Mouse (Mus musculus) embryonic facial prominence, embryonic 11.5 days (tissue): ENCODE data around the gene Srrm4. TPM values are rescaled to one million over a fixed set of nuclear protein-coding genes. Genes with fewer than 3 reads are reported as not detected.

ENCODE experiments used
- ATAC-seq: fragments of 200-750 bp; cut with Nextera tagmentation; replicated peaks from 2 replicates; pipeline ENCODE4 v1.8.0; 2017; ENCODE audit warnings: low read depth; ENCODE audit not compliant: insufficient number of reproducible peaks, low FRiP score, low TSS enrichment
- DNase-seq: peaks from one replicate; pipeline ENCODE4 v3.0.0-alpha.2; 2015; ENCODE audit warnings: low spot score
- H3K27ac ChIP-seq: fragments of 300-500 bp; sonication (generic); replicated peaks from 2 replicates; pipeline ENCODE4 v1.5.1; 2014; ENCODE audit warnings: mild to moderate bottlenecking, low read depth, low read length, control low read depth
- H3K27me3 ChIP-seq: fragments of 300-500 bp; sonication (generic); 2 replicates; pipeline ENCODE4 v1.6.1; 2014; ENCODE audit warnings: mild to moderate bottlenecking, low read length, moderate library complexity, mixed read lengths; ENCODE audit not compliant: control insufficient read depth, insufficient read depth
- H3K36me3 ChIP-seq: fragments of 300-500 bp; sonication (generic); replicated peaks from 2 replicates; pipeline ENCODE4 v1.6.1; 2014; ENCODE audit warnings: low read depth, mild to moderate bottlenecking, low read length, moderate library complexity, mixed read lengths; ENCODE audit not compliant: control insufficient read depth, insufficient read depth
- H3K4me1 ChIP-seq: fragments of 300-500 bp; sonication (generic); 2 replicates; pipeline ENCODE4 v1.6.1; 2014; ENCODE audit warnings: low read length, mixed read lengths; ENCODE audit not compliant: control insufficient read depth, insufficient read depth
- H3K4me2 ChIP-seq: fragments of 300-500 bp; sonication (generic); 2 replicates; pipeline ENCODE4 v1.6.1; 2014; ENCODE audit warnings: low read depth, mild to moderate bottlenecking, control low read depth, low read length, moderate library complexity
- H3K4me3 ChIP-seq: fragments of 300-500 bp; sonication (generic); 2 replicates; pipeline ENCODE4 v1.5.1; 2014; ENCODE audit warnings: low read depth, low read length, control low read depth
- H3K9ac ChIP-seq: fragments of 300-500 bp; sonication (generic); replicated peaks from 2 replicates; pipeline ENCODE4 v1.6.1; 2014; ENCODE audit warnings: mild to moderate bottlenecking, control low read depth, low read length
- H3K9me3 ChIP-seq: fragments of 300-500 bp; sonication (generic); replicated peaks from 2 replicates; pipeline ENCODE4 v1.6.1; 2016; ENCODE audit warnings: mild to moderate bottlenecking, low read length, inconsistent platforms, mixed read lengths; ENCODE audit not compliant: control insufficient read depth
- WGBS: fragments of 180-500 bp; shearing (Covaris S2); extraction: QIAGEN DNeasy Blood & Tissue Kit; methylation state at CpG from one replicate; pipeline ENCODE4 v1.1.7; 2014; 5-methylcytosine and 5-hydroxymethylcytosine counted together
- polyA plus RNA-seq: library from polyadenylated mRNA; unstranded; fragments of >200 nt; fragmentation: Nextera tagmentation; extraction: Ambion mirVana; gene quantifications from 2 replicates; pipeline ENCODE4 v1.2.1, GENCODE M21; 2014

Srrm4 gene
- polyA plus RNA-seq, 1 experiment from 2014 or later: 3.4 TPM

DNA sequence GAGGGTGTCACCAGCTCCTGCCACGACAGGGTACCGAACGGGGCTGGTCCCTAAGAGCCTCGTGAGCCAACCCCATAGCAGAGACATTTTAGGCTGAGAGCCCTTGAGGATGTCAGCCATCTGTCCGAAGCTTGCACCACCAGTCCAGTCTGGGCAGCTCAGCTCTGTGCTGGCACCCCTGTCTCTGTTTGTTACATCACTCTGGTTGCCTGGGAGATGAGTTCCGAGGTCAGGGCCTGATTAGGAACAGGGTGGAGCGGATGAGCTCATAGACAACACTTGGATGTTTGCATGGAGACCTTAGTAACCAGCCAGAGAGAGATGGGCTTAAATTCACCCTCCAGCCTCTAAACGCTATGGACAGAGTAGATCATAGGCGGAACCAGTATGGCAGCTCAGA lies 199.0 kb downstream of the Srrm4 start:
- Histone ChIP-seq H3K4me1 (no peaks in the 10 kb centered on the region), H3K9me3 (no peaks in the 10 kb centered on the region), H3K9ac (no peak overlapping the region), H3K4me3 (no peak overlapping the region), H3K27me3 (no peaks in the 10 kb centered on the region), H3K27ac (no peak overlapping the region), H3K4me2 (no peak overlapping the region), H3K36me3 (no peaks in the 10 kb centered on the region)
- DNase-seq (no peak), ATAC-seq (no peak)
- WGBS: 81% methylated on average over 9 of the region's 9 CpGs

DNA sequence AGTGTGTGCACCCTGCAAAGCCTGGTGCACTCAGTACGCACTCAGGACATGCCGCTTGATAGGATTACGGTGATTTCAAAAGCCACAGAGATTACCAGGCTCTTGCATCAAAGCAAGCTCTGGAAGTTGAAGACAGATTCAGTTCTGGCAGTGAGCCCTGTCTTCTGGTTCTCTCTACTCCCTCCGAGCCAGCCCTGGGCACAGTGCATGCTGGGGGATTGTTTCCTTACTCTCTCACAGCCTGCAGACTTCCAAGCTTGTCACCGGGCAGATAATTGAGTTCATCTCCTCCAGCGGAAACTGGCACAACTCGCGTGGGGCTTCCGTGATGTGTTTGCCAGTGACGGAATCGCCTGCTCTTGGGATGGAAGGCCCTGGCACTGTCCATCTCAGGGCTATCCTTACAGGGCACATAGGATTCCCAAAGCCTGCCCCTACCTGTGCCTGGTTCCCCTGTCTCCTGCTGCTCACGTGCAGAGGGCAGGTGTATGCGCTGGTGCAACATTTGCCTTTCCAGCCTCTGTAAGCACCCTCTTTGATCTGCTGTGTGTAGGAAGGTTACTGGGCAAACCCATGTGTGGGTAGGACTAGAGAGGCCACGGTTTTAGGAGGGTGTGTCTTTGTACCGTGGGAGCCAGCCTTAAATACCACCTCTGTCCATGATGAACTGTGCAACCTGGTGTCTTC lies 201.6 kb downstream of the Srrm4 start:
- Histone ChIP-seq H3K4me1 (no peaks in the 10 kb centered on the region), H3K27ac (no peak overlapping the region), H3K4me3 (no peak overlapping the region), H3K9me3 (no peaks in the 10 kb centered on the region), H3K27me3 (no peaks in the 10 kb centered on the region), H3K36me3 (no peaks in the 10 kb centered on the region), H3K9ac (no peak overlapping the region), H3K4me2 (no peak overlapping the region)
- ATAC-seq (no peak), DNase-seq (no peak)
- 76% methylated on average over 15 of the region's 15 CpGs for WGBS

DNA sequence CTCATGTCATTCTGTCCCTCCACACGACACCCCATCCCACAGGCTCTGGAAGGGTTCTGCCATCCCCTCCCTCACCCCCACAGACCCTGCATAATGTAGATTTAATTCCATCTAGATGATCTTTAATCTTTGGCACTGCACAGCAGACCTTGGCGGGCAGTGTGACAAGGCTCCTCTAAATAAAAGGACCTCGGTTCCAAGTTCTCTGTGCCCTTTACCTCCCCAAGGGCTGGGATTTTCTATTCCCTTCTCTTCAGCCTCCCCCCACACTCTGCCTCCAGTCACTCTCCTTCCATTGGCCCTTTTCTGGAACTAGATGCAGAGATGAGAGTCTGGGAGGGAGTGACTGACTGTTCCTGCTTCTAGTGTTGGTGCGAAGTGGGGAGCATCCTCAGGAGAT lies 202.3 kb downstream of the Srrm4 start:
- no peak for ATAC-seq
- no peaks in the 10 kb centered on the region for H3K27me3 ChIP-seq
- no peaks in the 10 kb centered on the region for H3K4me1 ChIP-seq
- no peak for DNase-seq
- no peak overlapping the region for H3K27ac ChIP-seq
- no peaks in the 10 kb centered on the region for H3K9me3 ChIP-seq
- H3K4me3 ChIP-seq: no peak overlapping the region
- WGBS: 81% methylated on average over 4 of the region's 4 CpGs
- H3K36me3 ChIP-seq: no peaks in the 10 kb centered on the region
- H3K4me2 ChIP-seq: no peak overlapping the region
- no peak overlapping the region for H3K9ac ChIP-seq

Other genes starting within 250 kb of the Srrm4 start
- 6.7 and 9.1 TPM in 2 replicates for gene Hspb8, start 169.0 kb downstream of the Srrm4 start, polyA plus RNA-seq